Mouse (Mus musculus) stomach, postnatal 0 days (tissue): ENCODE data around the gene Fgfr2.

Source experiments
- CTCF ChIP-seq: IDR thresholded peaks from 2 replicates; pipeline ENCODE4 v1.5.1; 2016; ENCODE audit warnings: antibody characterized with exemption, low read depth, mild to moderate bottlenecking, moderate library complexity
- EP300 ChIP-seq: optimal IDR thresholded peaks from 2 replicates; pipeline ENCODE3; 2016; ENCODE audit warnings: antibody characterized with exemption

GRCm38 (mm10) chr7:131628356-131628755 lies 1494.8 kb downstream of the Fgfr2 start:
- no peak for TF ChIP-seq CTCF
- no peak for TF ChIP-seq EP300
